Mouse (Mus musculus): ENCODE results near the gene Supt4a. TPM values are rescaled to one million over a fixed set of nuclear protein-coding genes. Genes with fewer than 3 reads are reported as not detected.

The Supt4a gene
- total and polyA plus RNA-seq, 3 experiments = 229 to 251 (median 241) TPM

GRCm38 (mm10) chr11:87753255-87753654 is 15.9 kb downstream of the Supt4a start:
- peak overlapping the region; percentile 61 for H3K9ac ChIP-seq (ENCODE audit: insufficient read depth, low read depth)
- H3K4me3 ChIP-seq (replicated peaks in 1 of 3; ENCODE audit: low read depth in 2 of 3, low read length in 2 of 3, poor library complexity in 1 of 3) = peak overlapping the region in 2 of 3 experiments; percentile 16 to 81
- peak overlapping the region; percentile 85 for H3K4me2 ChIP-seq (ENCODE audit: insufficient read depth, low read depth, poor library complexity, severe bottlenecking)
- H3K79me2 ChIP-seq (replicated peaks; ENCODE audit: control insufficient read depth, extremely low read depth, insufficient read depth, poor library complexity, severe bottlenecking) = peaks cover 34% of the 10 kb centered on the region
- peak overlapping the region; percentile 95 for H3K27ac ChIP-seq (ENCODE audit: insufficient read depth, low read depth)
- TF ChIP-seq MAZ (IDR thresholded peaks at IDR 0.05; ENCODE audit: low read depth, low read length) = no peak
- TF ChIP-seq CHD2 (IDR thresholded peaks at IDR 0.05; ENCODE audit: low read length) = no peak
- TF ChIP-seq ETS1 (conservative IDR thresholded peaks at IDR 0.05; ENCODE audit: low read depth, low read length) = no peak
- dilution Hi-C loops (cut with MboI; ENCODE audit: extremely low pct_ligation_motif_present, extremely low pct_unique_long_range_greater_than_20kb, low sequenced_read_pairs) (no loop called here), in situ Hi-C loops (cut with MboI; ENCODE audit: low pct_ligation_motif_present, low pct_unique_long_range_greater_than_20kb, low sequenced_read_pairs) (loop anchor here (5.0 kb wide), 1 partner anchor 91 kb away; the partner anchor contains the start of gene Rnf43)
- no peak for DNase-seq (ENCODE audit: extremely low read depth)
- no peaks in the 10 kb centered on the region for H3K27me3 ChIP-seq (replicated peaks)
- H3K36me3 ChIP-seq (replicated peaks in 1 of 2; ENCODE audit: control insufficient read depth in 1 of 2, insufficient read depth in 1 of 2, low read length in 1 of 2) = peaks cover 17 to 19% of the 10 kb centered on the region in 2 experiments
- no peaks in the 10 kb centered on the region for H3K9me3 ChIP-seq (replicated peaks; ENCODE audit: low read length)
- H3K4me1 ChIP-seq (ENCODE audit: control insufficient read depth in 1 of 2, insufficient read depth in 2 of 2) = peaks cover 19 to 55% of the 10 kb centered on the region in 2 experiments

- TF ChIP-seq POLR2A (IDR thresholded peaks at IDR 0.05; ENCODE audit: low read depth, low read length) (peak; percentile 16; the same call in 1 of the 2 replicates), ZKSCAN1 (IDR thresholded peaks at IDR 0.05; ENCODE audit: borderline replicate concordance, low read depth, low read length) (no peak), MAFK (IDR thresholded peaks at IDR 0.05; ENCODE audit: insufficient replicate concordance, low read length) (no peak), CTCF (conservative IDR thresholded peaks at IDR 0.05 in 1 of 2, IDR thresholded peaks at IDR 0.05 in 1 of 2; ENCODE audit: low read depth in 2 of 2, low read length in 2 of 2) (no peak), ETS1 (conservative IDR thresholded peaks at IDR 0.05; ENCODE audit: low read depth, low read length) (no peak), JUN (IDR thresholded peaks at IDR 0.05; ENCODE audit: insufficient read depth, low read depth, low read length) (no peak), TCF12 (IDR thresholded peaks at IDR 0.05; ENCODE audit: low read depth, low read length) (no peak)
- Histone ChIP-seq H3K9ac (ENCODE audit: insufficient read depth, low read depth) (peak overlapping the region; percentile 61), H3K4me1 (ENCODE audit: control insufficient read depth in 1 of 2, insufficient read depth in 2 of 2) (peaks cover 20 to 59% of the 10 kb centered on the region in 2 experiments), H3K79me2 (replicated peaks; ENCODE audit: control insufficient read depth, extremely low read depth, insufficient read depth, poor library complexity, severe bottlenecking) (peaks cover 34% of the 10 kb centered on the region), H3K36me3 (replicated peaks in 1 of 2; ENCODE audit: control insufficient read depth in 1 of 2, insufficient read depth in 1 of 2, low read length in 1 of 2) (peaks cover 21 to 22% of the 10 kb centered on the region in 2 experiments), H3K4me3 (replicated peaks in 1 of 3; ENCODE audit: low read depth in 2 of 3, low read length in 2 of 3, poor library complexity in 1 of 3) (peak overlapping the region in 2 of 3 experiments; percentile 7 to 81), H3K4me2 (ENCODE audit: insufficient read depth, low read depth, poor library complexity, severe bottlenecking) (peak overlapping the region; percentile 85), H3K27ac (ENCODE audit: insufficient read depth, low read depth) (peak overlapping the region; percentile 95), H3K27me3 (replicated peaks) (no peaks in the 10 kb centered on the region), H3K9me3 (replicated peaks; ENCODE audit: low read length) (no peaks in the 10 kb centered on the region)
- DNase-seq (ENCODE audit: extremely low read depth) = peak; percentile 44
- dilution Hi-C loops (cut with MboI; ENCODE audit: extremely low pct_ligation_motif_present, extremely low pct_unique_long_range_greater_than_20kb, low sequenced_read_pairs) (no loop called here), in situ Hi-C loops (cut with MboI; ENCODE audit: low pct_ligation_motif_present, low pct_unique_long_range_greater_than_20kb, low sequenced_read_pairs) (loop anchor here (5.0 kb wide), 1 partner anchor 92 kb away; the partner anchor contains the start of gene Rnf43)
Observed at GRCm38 (mm10) chr11:87753891-87754501, 16.6 kb downstream of the Supt4a start.

- Histone ChIP-seq H3K4me1 (ENCODE audit: control insufficient read depth in 1 of 2, insufficient read depth in 2 of 2) (peaks cover 20 to 63% of the 10 kb centered on the region in 2 experiments), H3K27ac (ENCODE audit: insufficient read depth, low read depth) (peak overlapping the region; percentile 95), H3K27me3 (replicated peaks) (no peaks in the 10 kb centered on the region), H3K9me3 (replicated peaks; ENCODE audit: low read length) (no peaks in the 10 kb centered on the region), H3K9ac (ENCODE audit: insufficient read depth, low read depth) (peak overlapping the region; percentile 61), H3K36me3 (replicated peaks in 1 of 2; ENCODE audit: control insufficient read depth in 1 of 2, insufficient read depth in 1 of 2, low read length in 1 of 2) (peaks cover 21 to 22% of the 10 kb centered on the region in 2 experiments), H3K79me2 (replicated peaks; ENCODE audit: control insufficient read depth, extremely low read depth, insufficient read depth, poor library complexity, severe bottlenecking) (peaks cover 34% of the 10 kb centered on the region), H3K4me2 (ENCODE audit: insufficient read depth, low read depth, poor library complexity, severe bottlenecking) (peak overlapping the region; percentile 85), H3K4me3 (replicated peaks in 1 of 3; ENCODE audit: low read depth in 2 of 3, low read length in 2 of 3, poor library complexity in 1 of 3) (peak overlapping the region; percentile 37 to 81 (median 57))
- TF ChIP-seq POLR2A (IDR thresholded peaks at IDR 0.05; ENCODE audit: low read depth, low read length) (peak; percentile 60; the same call in 1 of the 2 replicates), NRF1 (IDR thresholded peaks at IDR 0.05; ENCODE audit: low read depth, low read length) (no peak), TBP (conservative IDR thresholded peaks at IDR 0.05; ENCODE audit: low read depth, low read length) (peak; percentile 87)
- dilution Hi-C loops (cut with MboI; ENCODE audit: extremely low pct_ligation_motif_present, extremely low pct_unique_long_range_greater_than_20kb, low sequenced_read_pairs) (no loop called here), in situ Hi-C loops (cut with MboI; ENCODE audit: low pct_ligation_motif_present, low pct_unique_long_range_greater_than_20kb, low sequenced_read_pairs) (loop anchor here (5.0 kb wide), 1 partner anchor 92 kb away; the partner anchor contains the start of gene Rnf43)
- DNase-seq (ENCODE audit: extremely low read depth) = peak; percentile 99
Observed at GRCm38 (mm10) chr11:87754603-87755002, 17.3 kb downstream of the Supt4a start.
